Mouse (Mus musculus) telencephalon, adult 2 months (tissue): ENCODE measurements around the gene Asb18.

Experiments
- DNase-seq: peaks from one replicate; pipeline ENCODE4 v3.0.0-alpha.2; 2011; ENCODE audit warnings: low read depth, low spot score

The Asb18 gene

DNA sequence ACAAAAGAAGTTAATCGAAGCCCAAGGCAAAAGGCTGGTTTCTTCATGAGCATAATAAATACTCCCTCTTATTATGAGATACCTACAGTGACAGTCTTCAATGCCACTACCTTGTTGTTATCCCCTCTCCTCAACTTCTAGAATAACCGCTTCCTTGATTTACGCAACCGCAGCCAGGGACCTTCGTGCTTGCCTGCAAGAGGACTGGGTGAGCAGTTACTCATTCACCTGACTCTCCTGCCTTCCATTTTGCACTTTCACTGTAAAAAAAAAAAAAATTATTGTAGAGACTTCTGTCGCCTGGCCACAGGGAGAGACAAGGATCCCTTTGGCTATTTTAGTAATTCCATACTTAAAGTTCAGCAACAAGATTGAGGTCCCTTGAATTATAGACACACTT is 81.4 kb downstream of the Asb18 start:
- DNase-seq: no peak

DNA sequence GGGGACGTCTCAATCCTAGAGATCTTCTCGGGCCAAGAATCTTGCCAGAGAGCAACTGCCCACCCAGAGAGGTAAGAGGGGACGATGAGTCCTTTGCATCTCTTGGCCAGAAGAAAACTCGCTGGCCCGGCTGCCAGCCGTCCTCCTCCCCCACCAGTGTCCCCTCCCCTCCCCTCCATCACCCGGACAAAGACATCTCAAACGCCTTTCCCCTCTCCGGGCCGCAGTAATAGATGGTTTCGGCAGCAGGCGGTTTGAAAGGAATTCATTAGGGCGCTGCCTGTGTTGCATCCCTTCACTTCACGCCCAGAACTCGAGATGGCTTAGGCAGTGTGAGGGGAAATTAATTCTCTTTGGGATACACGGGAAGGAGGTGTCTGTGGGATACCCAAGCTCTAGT is 81.8 kb downstream of the Asb18 start:
- DNase-seq: no peak

DNA sequence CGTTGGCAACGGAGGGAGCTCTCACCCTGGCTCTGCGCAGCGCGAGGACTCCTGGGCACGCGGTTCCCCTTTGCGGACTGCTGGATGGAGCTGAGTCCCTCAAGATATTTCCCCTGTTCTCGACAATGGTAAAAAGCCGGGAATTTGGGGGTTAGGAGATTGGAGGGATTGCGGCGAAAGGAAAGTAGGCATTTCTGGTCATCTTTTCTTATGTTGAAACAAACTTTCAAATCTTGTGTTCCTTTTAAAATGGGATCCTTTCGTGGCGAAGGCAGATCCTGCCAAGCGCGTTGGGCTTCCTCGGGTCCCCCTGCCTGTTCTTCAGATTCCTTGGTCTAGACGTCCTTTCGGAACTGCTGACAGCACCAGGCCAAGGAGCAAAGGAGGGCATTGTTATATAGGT is 82.4 kb downstream of the Asb18 start:
- no peak for DNase-seq

DNA sequence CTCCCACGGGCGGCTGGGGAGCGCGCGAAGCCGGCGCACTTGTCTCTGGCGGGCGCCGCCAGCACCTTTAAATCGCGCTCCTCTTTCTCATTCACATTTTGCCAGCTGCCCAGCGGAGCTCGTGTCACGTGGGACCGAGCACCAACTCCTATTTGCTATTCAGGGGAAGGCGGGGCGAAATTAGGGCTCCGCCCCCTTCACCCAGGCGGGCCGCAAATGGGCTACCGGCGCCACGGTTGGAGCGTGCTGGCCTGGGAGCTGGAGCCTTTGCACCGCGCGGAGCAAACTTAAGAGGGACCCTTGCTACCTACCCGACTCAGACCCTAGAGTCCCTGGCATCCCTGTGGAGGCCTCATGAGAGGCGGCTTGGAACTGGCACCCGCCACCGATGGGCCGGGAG is 83.3 kb downstream of the Asb18 start, which contains the start of gene Gbx2:
Gene Gbx2, minus strand, starts transcription at position 60 of the 400 bp plus-strand sequence.
- no peak for DNase-seq

- no peak for DNase-seq
These were observed 83.9 kb downstream of the Asb18 start for GRCm38 (mm10) chr1:89930551-89930950.

DNA sequence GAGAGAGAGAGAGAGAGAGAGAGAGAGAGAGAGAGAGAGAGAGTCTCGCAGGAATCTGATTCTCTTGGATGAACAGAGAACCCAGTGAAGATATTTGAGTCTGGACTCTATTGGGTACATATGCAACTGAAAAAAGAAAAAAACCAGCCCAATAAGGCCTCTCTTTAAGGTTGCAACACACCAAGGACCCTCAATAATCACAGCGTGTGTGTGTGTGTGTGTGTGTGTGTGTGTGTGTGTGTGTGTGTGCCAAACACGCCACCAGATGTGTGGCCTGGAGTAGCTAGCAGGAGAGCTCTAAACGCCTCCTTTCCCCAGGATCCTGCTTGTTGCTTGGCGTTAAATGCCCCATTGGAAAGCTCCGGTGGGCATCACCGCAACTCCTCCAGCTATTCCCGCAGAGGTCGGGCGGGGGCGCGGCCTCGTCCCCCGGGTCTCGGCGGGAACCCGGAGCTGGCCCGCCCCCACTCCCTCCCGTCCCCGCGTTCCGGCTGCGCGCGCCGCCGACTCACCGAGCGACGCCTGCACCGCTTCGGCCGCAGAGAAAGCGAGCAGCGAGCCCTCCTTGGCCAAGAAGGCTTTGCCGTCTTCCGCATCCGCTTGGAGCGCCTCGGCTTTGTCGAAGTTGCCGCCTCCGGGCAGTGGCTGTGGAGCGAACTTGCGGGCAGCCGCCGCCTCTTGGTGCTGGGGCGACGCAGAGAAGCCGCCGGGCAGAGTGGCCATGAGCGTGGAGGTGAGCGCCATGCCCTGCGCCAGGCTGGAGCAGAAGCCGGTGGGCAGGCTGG is 84.6 kb downstream of the Asb18 start:
- no peak for DNase-seq

DNA sequence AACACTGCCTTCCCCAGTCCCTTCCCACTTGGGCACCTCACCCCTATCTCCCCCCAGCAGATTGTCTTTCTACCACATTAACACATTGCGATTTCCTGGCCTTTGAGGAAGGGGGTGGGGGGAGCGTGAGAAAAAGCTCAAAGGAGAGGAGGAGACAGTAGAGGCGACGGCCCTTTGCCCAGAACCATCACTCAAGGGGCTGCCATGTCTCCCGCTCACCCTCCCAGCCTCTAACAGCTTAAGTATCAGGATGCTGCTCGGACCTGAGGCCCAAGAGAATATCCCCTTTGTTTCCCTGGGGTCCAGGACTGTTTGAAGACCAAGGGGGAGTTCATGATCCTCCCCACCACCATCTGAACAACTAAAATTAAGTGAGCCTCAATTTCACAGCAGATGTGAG is 85.3 kb downstream of the Asb18 start:
- no peak for DNase-seq

- no peak for DNase-seq
These were observed 85.8 kb downstream of the Asb18 start for GRCm38 (mm10) chr1:89928676-89929075.

- DNase-seq: no peak
These were observed 87.3 kb downstream of the Asb18 start for GRCm38 (mm10) chr1:89927061-89927661.

GRCm38 (mm10) chr1:89926583-89927060 is 87.8 kb downstream of the Asb18 start:
- no peak for DNase-seq

- no peak for DNase-seq
These were observed 88.8 kb downstream of the Asb18 start for GRCm38 (mm10) chr1:89925501-89926190.

DNA sequence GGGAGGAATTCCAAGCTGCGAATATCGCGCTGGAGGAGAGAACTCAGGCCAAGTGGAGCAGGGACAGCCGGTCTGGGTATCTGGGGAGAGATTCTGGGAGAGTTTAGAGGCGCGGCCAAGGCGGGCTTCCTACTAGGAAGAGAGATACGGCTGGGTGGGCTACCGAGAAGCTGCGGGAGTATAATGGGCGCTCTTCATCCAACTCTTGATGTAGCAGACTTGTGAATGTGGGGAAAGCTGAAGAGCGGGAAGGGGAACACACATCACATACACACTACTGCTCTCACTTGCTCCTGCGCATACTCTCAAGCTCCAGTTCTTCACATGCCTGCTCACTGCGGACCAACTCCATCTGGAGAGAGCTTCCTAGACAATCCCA is 90.8 kb downstream of the Asb18 start:
- DNase-seq: no peak

GRCm38 (mm10) chr1:89922883-89923641 is 91.4 kb downstream of the Asb18 start:
- DNase-seq: no peak

DNA sequence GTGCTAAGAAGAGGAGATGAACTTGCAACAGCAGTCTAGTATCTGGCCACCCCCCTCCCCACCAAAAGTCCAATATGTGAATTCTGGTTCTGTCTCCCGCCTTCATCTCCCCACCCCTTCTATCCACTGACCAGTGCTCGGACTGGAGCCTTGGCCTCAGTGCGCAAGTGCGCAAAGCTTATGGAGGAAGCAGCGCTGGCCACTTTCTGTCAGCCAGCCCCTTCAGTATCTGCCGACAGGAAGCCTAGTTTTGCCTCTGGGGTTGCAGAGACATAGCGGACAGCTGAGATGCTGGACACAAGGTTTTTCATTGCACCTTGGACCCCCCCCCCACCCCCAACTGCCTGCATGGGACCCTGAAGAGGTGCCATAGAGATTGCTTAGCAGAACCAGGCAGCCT is 92.2 kb downstream of the Asb18 start:
- DNase-seq: no peak

DNA sequence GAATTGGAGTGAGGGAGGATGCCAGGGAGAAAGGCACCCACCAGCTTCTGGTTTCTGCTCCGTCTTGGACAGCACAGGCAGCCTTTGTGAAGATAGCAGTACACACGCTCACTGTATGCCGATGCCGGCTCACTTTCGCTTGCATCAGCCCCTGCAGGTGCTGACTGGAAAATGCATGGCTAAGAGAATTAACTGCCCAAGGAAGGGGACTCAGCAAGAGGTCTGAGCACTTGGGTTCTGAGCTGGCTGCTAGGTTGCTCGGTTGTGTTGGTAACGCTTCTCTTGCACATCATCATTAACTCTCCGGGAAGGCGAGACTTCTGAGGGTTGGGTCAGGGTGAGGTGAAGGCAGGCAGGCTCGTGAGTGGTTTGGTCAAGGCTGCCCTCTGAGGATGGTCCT is 92.7 kb downstream of the Asb18 start:
- no peak for DNase-seq

- DNase-seq: no peak
These were observed 95.3 kb downstream of the Asb18 start for GRCm38 (mm10) chr1:89919206-89919605.

DNA sequence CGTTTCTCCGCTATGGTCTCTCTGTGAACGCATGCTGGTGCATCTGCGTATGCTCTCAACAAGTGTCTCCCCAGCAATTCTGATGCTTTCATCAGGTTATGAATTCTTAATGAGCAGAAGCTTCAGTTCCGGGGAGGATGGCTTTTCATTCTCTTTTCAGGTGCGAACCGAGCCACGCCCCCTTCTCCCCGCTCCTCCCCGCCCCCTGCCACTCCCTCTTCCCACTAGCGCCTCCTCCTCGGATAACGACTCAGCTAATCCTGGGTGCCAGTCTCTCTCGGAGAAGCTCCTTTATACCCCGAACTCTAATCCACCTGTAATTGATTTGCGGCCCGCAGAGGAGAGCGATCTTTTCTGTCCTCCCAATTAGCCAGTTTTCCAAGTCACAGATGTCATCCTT is 96.4 kb downstream of the Asb18 start:
- no peak for DNase-seq

DNA sequence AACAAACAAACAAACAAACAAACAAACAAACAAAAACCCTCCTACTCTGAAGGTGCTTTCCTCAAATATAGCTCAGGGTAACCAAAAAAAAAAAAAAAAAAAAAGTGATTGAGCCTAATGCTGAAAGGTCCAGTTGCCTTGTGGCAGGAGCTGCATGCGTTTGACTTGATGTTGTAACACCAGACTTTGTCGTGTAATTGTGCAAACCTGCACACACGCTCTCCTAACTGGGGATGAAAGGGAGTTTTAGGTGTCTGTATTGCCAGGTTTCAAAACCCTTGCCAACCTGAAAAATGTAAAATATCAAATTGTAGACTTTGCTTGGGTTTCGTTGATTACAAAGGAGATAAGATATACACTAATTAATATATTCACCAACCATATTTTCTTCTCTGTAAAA is 100.9 kb downstream of the Asb18 start:
- DNase-seq: no peak

- DNase-seq: no peak
These were observed 102.1 kb downstream of the Asb18 start for GRCm38 (mm10) chr1:89912392-89912791.

DNA sequence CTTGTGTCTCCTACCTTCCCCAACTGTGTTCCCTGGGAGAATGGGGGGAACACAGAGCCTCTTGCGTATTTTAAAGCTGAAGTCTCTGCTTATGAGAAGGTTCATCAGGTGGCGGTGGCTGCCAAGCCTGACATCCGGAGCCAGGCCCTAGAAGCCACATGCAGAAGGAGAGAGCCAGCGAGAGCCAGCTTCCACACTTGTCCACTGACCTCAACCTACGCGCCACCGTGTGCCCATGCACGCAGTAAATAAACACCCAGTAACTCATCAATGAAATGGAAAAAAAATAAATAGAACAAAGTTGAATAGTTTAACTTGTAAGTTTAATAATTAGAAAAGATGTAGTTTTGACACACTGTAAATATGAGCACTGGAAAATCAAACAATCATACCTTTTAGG is 104.7 kb downstream of the Asb18 start:
- DNase-seq: no peak

GRCm38 (mm10) chr1:89902641-89903040 is 111.8 kb downstream of the Asb18 start:
- DNase-seq: no peak

GRCm38 (mm10) chr1:89902236-89902635 is 112.2 kb downstream of the Asb18 start:
- DNase-seq: no peak
